Mouse (Mus musculus) monocyte, adult 2 months (primary cell): Measurements from ENCODE around the gene Aanat.

Source experiments
- DNase-seq, 2 experiments: peaks; one replicate each; pipeline ENCODE4 v3.0.0; 2022; ENCODE audit warnings: low spot score in 2 of 2, low read depth in 1 of 2

The Aanat gene

GRCm38 (mm10) chr11:116574486-116574885 is 11.7 kb upstream of the Aanat start:
- DNase-seq: no peak

GRCm38 (mm10) chr11:116574982-116575381 is 11.2 kb upstream of the Aanat start:
- no peak for DNase-seq

- no peak for DNase-seq
Observed at GRCm38 (mm10) chr11:116575396-116575795, 10.8 kb upstream of the Aanat start.

- no peak for DNase-seq
Observed at GRCm38 (mm10) chr11:116579280-116579679, 7.0 kb upstream of the Aanat start.

- no peak for DNase-seq
Observed at GRCm38 (mm10) chr11:116580031-116580652, 6.1 kb upstream of the Aanat start.

GRCm38 (mm10) chr11:116580711-116581375 is 5.4 kb upstream of the Aanat start:
- peak in 1 of 2 experiments; percentile 22 for DNase-seq

GRCm38 (mm10) chr11:116581376-116581814 is 4.8 kb upstream of the Aanat start, which contains the start of gene Ube2o:
Gene Ube2o (minus strand): TSS chr11:116581447.
- DNase-seq: peak; percentile 42 to 77

GRCm38 (mm10) chr11:116585682-116586081 is 550 bp upstream of the Aanat start:
- no peak for DNase-seq

- peak in 1 of 2 experiments; percentile 62 for DNase-seq
Observed at GRCm38 (mm10) chr11:116586801-116587631, 784 bp downstream of the Aanat start.

GRCm38 (mm10) chr11:116589020-116589531 is 2.8 kb downstream of the Aanat start:
- DNase-seq: no peak

- no peak for DNase-seq
Observed at GRCm38 (mm10) chr11:116589574-116589973, 3.3 kb downstream of the Aanat start.

- DNase-seq: no peak
Observed at GRCm38 (mm10) chr11:116591621-116592020, 5.4 kb downstream of the Aanat start.

- DNase-seq: peak; percentile 77 to 88
Observed at GRCm38 (mm10) chr11:116592428-116592827, 6.2 kb downstream of the Aanat start.

- no peak for DNase-seq
Observed at GRCm38 (mm10) chr11:116593345-116593744, 7.1 kb downstream of the Aanat start.

- no peak for DNase-seq
Observed at GRCm38 (mm10) chr11:116596766-116597165, 10.5 kb downstream of the Aanat start.

GRCm38 (mm10) chr11:116598193-116598592 is 12.0 kb downstream of the Aanat start:
- no peak for DNase-seq

- no peak for DNase-seq
Observed at GRCm38 (mm10) chr11:116599230-116599629, 13.0 kb downstream of the Aanat start.

GRCm38 (mm10) chr11:116601166-116601565 is 14.9 kb downstream of the Aanat start:
- DNase-seq: no peak

GRCm38 (mm10) chr11:116602043-116602442 is 15.8 kb downstream of the Aanat start:
- no peak for DNase-seq

- peak in 1 of 2 experiments; percentile 47 for DNase-seq
Observed at GRCm38 (mm10) chr11:116603339-116603738, 17.1 kb downstream of the Aanat start.

- DNase-seq: no peak
Observed at GRCm38 (mm10) chr11:116604097-116604496, 17.9 kb downstream of the Aanat start.
